Mouse (Mus musculus) spleen, postnatal 36 days (tissue): ENCODE results near the gene Mapk6.
"Not testable (repeated sequence)": the region's sequence is repeated elsewhere in the genome, so short reads cannot be mapped to it uniquely, and the experiment has no call there.

ENCODE experiments used
- DNase-seq, 2 experiments: peaks; one replicate each; pipeline ENCODE4 v3.0.0; 2022; ENCODE audit warnings: low spot score in 2 of 2, mixed read lengths in 1 of 2

Gene Mapk6

GRCm38 (mm10) chr9:75409852-75410378 lies at the start of gene Mapk6:
Mapk6 (minus strand) TSS chr9:75410005.
- peak; percentile 96 for DNase-seq

DNA sequence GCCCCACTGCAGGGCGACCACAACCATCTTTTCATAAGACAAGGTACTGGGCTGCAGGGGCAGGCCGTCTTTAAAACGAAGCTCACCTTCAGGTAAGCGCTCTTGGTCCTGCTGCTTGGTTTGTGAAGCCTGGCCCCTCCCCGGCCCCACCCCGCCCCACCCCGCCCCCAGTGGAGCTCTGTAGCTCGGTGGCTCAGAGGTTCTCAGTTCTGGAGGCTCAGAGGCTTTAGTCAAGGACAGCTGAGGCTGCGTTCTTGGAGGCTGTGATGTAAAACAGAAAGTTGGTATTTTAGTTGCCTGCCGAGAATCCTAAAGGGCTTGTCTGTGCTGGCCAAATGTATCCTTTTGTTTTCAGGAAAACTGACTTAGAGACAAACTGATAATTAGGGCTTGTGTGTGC lies 45.9 kb upstream of the Mapk6 start:
- no peak for DNase-seq

GRCm38 (mm10) chr9:75453994-75454393 lies 44.2 kb upstream of the Mapk6 start:
- DNase-seq = no peak

DNA sequence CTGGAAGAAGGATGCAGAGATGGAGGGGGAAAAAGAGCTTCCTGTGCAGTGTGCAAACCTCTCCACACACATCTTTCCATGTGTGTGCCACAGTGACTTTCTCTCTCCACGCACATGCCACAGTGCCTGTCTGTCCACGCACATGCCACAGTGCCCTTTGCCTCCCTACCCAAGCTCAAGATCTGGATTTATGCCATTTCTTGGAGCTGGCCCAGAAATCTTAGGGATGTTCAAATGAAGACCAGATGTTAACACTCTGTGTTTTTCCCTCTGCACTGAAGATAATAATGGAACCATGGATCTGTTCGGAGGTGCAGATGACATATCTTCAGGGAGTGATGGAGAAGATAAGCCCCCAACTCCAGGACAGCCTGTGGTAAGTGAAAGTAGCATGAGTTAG lies 38.2 kb upstream of the Mapk6 start:
- DNase-seq = no peak

DNA sequence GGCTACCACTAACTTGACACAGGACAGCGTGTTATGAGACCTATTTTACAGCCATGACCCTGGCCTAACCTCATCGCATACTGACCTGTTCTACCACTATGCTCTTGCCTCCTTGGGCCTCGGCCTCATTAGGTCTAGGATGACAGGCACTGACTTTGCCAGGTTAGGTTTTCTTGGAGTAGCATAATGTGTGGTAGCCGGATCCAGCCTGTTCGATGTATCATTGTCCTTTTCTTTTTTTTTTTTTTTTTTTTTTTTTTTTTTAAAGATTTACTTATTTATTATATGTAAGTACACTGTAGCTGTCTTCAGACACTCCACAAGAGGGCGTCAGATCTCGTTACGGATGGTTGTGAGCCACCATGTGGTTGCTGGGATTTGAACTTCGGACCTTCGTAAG lies 36.8 kb upstream of the Mapk6 start:
- not testable (repeated sequence) for DNase-seq

DNA sequence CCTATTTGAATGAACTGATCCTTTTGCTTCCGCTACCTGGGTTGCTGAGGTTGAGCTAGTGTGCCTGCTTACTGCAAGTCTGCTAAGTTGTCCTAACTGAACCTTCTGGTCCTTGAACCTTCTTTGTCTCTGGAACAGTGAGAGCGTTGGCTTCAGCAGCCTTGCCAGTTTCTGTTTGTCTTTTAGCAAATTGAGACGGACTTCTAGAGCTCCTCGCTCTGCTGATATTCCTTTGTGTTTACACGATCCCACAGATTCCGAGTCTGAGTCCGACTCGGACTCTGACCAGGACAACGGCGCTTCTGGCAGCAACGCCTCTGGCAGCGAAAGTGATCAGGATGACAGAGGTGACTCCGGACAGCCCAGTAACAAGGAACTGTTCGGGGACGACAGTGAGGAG lies 35.2 kb upstream of the Mapk6 start:
- no peak for DNase-seq

- no peak for DNase-seq
These were observed 31.9 kb upstream of the Mapk6 start for GRCm38 (mm10) chr9:75441691-75442131.

DNA sequence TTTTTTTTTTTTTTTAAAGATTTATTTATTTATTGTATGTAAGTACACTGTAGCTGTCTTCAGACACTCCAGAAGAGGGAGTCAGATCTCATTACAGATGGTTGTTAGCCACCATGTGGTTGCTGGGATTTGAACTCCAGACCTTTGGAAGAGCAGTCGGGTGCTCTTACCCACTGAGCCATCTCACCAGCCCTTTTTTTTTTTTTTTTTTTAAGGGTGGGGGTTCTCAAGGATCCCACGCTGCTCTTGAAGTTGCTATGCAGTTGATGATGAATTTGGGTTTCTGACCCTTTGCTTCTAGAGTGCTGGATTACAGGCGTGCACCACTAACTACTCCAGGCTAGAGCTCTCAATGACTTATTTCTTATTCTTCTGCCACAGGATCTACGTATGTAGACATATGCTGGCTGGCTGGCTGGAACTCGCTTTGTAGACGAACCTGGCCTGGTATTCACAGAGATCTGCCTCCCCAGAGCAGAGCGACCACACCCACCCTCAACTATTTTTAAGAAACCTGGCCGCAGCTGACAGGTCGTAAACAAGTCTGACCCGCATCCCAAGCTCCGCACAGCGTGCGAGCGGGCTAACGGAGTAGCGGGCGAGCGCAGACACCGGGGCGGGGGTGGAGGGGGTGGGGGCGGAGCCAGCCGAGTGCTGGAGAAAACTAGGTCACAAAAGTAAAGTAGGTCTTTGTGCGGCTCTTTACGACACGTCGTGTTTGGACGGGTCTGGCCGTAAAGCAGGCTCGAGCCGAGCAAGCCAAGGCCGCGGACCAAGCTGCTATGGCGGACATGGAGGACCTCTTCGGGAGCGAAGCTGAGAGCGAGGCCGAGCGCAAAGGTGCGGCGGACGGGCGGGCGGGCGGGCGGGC lies 31.2 kb upstream of the Mapk6 start, which contains the start of gene Leo1:
TSS of gene Leo1 (plus strand) at position 729 of the 871 bp plus-strand sequence.
- DNase-seq = peak; percentile 86 to 87

- DNase-seq = peak; percentile 44 to 70
These were observed 28.0 kb upstream of the Mapk6 start for GRCm38 (mm10) chr9:75437653-75438385.

DNA sequence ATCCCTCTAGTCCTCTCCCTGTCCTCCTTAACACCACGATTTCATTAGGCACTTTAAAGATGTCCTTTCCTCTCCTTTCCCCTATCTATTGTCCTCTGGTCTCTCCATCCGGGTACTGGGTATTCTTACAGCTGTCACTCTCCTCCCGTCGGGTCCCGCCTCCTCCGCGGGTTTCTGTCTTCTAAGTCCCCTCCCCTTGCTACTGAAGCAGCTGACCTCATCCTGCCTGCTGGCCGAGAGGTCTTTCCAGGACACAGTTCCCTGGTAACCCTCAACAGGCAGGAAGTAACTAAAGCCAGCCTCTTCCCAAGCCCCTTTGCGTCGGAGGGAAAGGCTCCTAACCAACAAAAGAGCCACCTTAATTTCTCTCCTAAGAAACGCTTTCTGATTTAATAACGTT lies 26.1 kb upstream of the Mapk6 start:
- peak; percentile 65 to 70 for DNase-seq

DNA sequence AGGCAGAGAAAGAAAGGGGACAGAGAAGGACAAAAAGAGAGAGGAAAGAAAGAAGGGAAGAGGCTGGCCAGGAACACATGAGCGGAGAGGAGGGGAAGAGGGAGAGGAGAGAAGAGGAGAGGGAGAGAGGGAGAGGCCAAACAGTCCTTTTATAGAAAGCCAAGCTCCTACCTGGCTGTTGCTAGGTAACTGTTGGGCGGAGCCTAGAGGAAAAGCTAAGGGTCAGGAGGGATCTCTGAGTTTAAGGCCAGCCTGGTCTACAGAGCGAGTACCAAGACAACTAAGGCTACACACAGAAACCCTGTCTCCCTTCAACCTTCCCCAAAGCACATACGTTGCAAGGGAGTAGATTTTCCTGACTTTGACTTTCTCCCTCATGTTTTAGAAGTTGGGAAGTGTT lies 25.5 kb upstream of the Mapk6 start:
- DNase-seq = no peak

DNA sequence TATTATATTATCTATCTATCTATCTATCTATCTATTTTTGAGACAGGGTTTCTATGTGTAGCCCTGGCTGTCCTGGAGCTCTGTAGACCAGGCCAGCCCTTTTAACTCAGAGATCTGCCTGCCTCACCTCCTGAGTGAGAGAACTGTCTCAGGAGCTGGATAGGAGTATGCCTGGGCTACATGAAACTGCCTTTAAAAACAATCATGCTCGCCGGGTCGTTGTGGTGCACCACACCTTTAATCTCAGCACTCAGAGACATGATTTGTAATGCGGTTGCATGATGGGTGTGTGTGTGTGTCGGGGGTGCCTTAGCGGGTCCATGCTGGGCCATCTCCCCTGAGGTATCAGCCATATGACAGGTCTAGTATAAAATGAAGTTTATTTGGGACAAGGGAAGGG lies 25.1 kb upstream of the Mapk6 start:
- no peak for DNase-seq

DNA sequence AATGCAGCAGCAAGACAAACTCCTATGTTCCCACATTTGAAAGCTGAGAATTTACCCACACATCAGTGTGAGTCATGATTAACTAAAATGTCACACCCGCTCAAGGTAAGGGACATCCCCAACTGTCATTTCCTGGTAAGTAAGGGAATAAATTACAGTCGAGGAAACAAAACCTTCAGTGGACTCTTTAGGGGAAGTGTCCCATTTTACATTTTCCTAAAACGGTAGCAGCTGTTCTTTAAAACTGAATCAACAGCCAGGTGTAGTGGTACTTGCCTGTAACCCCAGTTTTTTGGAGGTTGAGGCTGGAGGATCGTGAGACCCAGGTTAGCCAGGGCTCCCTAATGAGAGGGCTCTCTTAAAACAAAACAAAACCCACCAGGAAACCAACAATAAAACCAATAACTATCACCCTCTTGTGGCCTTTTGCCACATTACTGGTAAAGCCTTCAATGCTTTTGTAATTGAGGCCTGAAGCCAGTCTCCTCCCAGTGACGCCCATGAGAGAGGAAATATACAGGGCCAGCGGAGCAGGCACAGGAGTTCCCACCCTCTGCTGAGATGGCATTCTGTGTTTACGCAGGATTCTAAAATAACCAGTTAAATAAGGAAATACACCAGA lies 24.5 kb upstream of the Mapk6 start:
- DNase-seq = peak; percentile 68 to 80

DNA sequence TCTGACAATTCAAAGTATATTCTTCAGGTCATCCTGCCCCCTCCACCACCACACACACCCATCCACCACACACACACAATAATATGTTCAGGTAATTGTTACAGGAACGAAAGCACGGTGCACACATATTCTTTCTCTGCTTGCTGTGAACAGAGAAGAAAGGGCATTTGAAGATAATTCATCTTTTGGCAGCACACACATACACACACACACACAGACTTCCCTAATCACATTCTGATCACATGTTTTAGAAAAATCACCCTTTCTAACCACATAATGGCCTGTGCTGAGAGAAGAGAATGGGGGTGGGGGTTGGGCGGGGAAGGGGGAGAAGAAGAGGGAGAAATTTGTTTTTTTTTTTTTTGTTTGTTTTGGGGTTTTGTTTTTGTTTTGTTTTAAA lies 22.9 kb upstream of the Mapk6 start:
- DNase-seq = no peak

- peak in 1 of 2 experiments; percentile 23 for DNase-seq
These were observed 21.2 kb upstream of the Mapk6 start for GRCm38 (mm10) chr9:75430822-75431621.

DNA sequence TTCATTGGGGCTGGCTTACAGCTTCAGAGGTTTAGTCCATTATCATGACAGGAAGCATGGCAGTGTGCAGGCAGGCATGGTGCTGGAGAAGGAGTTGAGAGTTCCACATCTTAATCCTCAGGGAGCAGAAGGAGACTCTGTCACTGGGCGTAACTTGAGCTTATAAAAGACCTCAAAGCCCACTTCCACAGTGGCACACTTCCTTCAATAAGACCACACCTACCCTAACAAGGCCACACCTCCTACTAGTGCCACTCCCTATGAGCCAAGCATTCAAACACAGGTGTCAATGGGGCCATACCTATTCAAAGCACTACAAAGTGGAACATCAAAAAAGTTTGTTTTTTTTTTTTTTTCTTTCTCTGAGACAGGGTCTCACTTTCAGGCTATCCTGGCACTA lies 19.9 kb upstream of the Mapk6 start:
- no peak for DNase-seq

- DNase-seq = no peak
These were observed 19.2 kb upstream of the Mapk6 start for GRCm38 (mm10) chr9:75429040-75429439.

GRCm38 (mm10) chr9:75428274-75428600 lies 18.4 kb upstream of the Mapk6 start:
- no peak for DNase-seq

GRCm38 (mm10) chr9:75427366-75428273 lies 17.8 kb upstream of the Mapk6 start:
- DNase-seq = no peak

DNA sequence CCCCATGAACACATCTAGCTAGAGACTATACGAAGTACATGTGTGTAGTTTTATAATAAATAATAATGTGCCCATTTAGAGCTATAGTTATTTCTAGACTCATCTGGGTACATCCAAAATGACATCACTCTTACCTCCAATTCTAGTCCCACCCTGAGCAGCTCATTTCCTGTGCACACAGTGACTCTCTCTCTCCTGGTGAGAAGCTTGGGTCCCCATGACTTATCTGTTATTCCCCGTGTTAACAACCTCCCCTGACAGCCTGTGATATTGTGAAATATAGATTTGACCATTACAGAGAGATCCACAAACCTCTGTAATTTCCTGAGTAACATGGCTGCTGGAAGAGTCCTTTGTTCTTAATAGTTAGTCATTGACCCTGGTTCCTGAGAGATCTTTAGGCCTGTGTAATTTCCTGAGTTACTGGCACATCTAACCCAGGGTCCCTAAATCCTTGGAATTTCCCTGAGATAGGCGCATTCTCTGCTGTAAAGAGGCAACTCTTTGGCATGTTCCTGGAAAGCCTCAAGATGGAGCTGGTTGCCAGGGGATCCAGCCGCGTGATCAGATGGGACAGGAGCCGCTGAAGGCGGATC lies 16.1 kb upstream of the Mapk6 start:
- no peak for DNase-seq
